Mouse (Mus musculus): ENCODE measurements around the gene Dag1. TPM values are rescaled to one million over a fixed set of nuclear protein-coding genes. Genes with fewer than 3 reads are reported as not detected.
A peak's percentile ranks its signal among the peaks of the same experiment; 100 is the strongest.

The Dag1 gene
- polyA plus RNA-seq, 1 experiment = 37.5 TPM

DNA sequence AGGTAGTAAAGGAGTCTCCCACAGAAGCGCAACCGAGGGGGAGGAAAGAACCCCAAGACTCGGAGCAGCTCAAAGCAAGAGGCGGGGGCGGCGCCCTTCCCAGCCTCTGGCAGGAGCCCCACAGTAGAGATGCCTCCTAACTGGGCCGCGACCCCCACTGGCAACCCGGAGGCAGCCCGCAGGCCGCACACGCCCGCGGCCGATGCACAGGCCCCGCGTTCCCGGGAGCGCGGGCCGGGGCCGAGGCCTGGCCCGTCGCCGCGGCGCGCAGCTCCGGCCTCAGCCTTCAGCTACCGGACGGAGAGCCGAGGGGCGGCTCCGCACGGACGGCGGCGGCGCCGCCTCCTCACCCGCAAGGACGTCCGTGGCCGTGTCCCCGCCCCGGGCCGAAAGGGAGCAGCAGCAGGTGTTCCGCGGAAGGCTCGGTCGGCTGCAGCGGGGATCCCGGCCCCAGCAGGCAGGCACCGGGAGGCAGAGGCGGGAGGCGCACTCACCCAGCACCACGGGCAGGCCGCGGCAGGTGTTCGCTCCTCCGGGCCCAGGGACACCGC, 552 bp downstream of the Dag1 start:
- H3K27ac ChIP-seq (ENCODE audit: insufficient read depth, low read depth, low read length) = peak overlapping the region; percentile 70
- H3K4me3 ChIP-seq (ENCODE audit: insufficient read depth, low read length) = peak overlapping the region; percentile 94
- TF ChIP-seq CTCF (IDR thresholded peaks at IDR 0.05; ENCODE audit: low read depth, low read length) (no peak), POLR2A (IDR thresholded peaks at IDR 0.05; ENCODE audit: borderline replicate concordance, low read depth, low read length) (no peak)
- H3K4me1 ChIP-seq (ENCODE audit: control insufficient read depth, insufficient read depth, low read length) = peaks cover 47% of the 10 kb centered on the region

DNA sequence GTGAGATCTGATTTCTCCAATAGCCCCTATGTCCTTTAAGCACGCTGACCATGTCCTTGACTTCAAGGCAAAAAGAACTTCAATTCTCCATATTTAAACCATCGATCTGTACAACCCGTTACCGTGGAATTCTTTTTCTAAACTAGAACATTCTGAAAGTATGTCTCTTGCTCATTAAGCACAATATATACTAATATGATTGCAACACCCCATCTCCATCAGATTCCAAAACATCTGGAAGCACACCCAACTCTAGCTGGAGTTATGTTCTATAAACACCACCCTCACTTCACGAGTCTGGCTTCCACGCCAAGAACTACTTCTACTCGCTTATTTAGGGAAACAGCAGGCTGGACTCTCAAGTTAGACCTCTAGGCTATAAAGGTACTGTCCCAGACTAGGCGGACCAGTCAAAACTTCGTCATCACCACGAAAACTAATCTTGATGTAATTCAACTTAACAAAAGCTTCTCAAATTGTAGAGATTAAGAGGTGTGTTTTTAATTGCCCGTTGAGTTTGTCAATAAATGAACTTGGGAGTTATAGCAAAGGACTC, 1.2 kb downstream of the Dag1 start:
- H3K4me3 ChIP-seq (ENCODE audit: insufficient read depth, low read length) = peak overlapping the region; percentile 94
- H3K4me1 ChIP-seq (ENCODE audit: control insufficient read depth, insufficient read depth, low read length) = peaks cover 52% of the 10 kb centered on the region
- no peak for TF ChIP-seq CTCF (IDR thresholded peaks at IDR 0.05; ENCODE audit: low read depth, low read length)
- TF ChIP-seq POLR2A (IDR thresholded peaks at IDR 0.05; ENCODE audit: borderline replicate concordance, low read depth, low read length) = no peak
- no peak overlapping the region for H3K27ac ChIP-seq (ENCODE audit: insufficient read depth, low read depth, low read length)

DNA sequence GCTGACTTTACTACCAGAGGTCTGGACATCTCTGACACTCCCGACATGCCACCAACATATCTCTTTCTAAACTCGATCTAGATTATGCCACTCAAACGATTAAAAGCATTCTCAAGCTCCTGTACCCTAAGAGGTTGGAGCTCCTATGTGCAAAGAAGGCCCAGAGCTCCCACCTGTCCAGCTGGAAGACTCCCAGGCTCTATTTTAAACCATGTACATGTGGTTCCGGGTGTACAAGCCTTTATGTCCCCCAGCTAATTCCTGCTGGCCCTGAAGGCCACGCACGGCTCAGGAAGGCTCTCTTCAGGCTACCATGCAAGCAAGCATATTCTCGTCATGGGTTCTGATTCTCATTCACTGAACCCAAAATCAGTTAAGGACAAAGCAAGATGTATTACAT, 1.9 kb downstream of the Dag1 start:
- TF ChIP-seq CTCF (IDR thresholded peaks at IDR 0.05; ENCODE audit: low read depth, low read length) (no peak), POLR2A (IDR thresholded peaks at IDR 0.05; ENCODE audit: borderline replicate concordance, low read depth, low read length) (no peak)
- H3K27ac ChIP-seq (ENCODE audit: insufficient read depth, low read depth, low read length) = no peak overlapping the region
- peaks cover 58% of the 10 kb centered on the region for H3K4me1 ChIP-seq (ENCODE audit: control insufficient read depth, insufficient read depth, low read length)
- no peak overlapping the region for H3K4me3 ChIP-seq (ENCODE audit: insufficient read depth, low read length)

DNA sequence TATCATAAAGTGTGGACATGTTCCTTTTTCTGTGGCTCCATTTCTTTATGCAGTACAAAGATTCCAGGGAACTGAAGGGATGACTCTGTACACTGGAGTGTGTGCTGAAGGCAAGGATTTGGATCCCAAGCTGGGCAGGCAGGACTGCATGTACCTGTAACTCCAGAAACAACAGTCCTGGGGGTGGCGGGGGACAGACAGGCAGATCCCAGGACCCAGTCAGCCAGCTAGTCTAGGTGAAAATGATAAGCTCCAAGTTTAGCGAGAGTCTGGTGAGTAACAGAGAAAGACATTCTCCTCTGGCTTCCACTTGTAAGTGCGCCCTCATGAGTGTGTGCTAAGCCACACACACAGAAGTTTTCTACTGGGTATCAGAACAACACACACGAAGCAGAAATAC, 3.2 kb downstream of the Dag1 start:
- H3K4me1 ChIP-seq (ENCODE audit: control insufficient read depth, insufficient read depth, low read length) = peaks cover 59% of the 10 kb centered on the region
- TF ChIP-seq CTCF (IDR thresholded peaks at IDR 0.05; ENCODE audit: low read depth, low read length) = no peak
- no peak for TF ChIP-seq POLR2A (IDR thresholded peaks at IDR 0.05; ENCODE audit: borderline replicate concordance, low read depth, low read length)
- H3K4me3 ChIP-seq (ENCODE audit: insufficient read depth, low read length) = no peak overlapping the region
- peak overlapping the region; percentile 82 for H3K27ac ChIP-seq (ENCODE audit: insufficient read depth, low read depth, low read length)

DNA sequence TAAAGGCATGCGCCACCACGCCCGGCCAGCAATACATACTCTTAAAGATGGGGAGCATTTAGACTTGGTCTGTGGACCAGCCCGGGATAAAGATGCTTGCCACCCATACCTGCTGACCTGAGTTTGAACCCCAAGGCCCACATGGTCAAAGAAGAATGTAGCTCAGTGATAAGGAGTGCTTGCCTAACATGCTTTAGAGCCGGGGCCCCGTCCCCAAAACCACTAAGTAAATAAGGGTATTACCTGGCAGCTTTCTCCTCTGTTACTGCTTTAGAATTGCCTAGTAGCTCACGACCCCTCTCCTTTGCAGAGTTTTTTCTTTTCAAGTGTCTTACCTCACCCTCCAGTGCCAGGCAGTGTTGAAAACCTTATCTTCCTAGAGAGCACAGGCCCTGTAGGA, 11.0 kb downstream of the Dag1 start:
- Histone ChIP-seq H3K27ac (ENCODE audit: insufficient read depth, low read depth, low read length) (no peak overlapping the region), H3K4me1 (ENCODE audit: control insufficient read depth, insufficient read depth, low read length) (peaks cover 16% of the 10 kb centered on the region), H3K4me3 (ENCODE audit: insufficient read depth, low read length) (no peak overlapping the region)
- TF ChIP-seq POLR2A (IDR thresholded peaks at IDR 0.05; ENCODE audit: borderline replicate concordance, low read depth, low read length) = no peak
- TF ChIP-seq CTCF (IDR thresholded peaks at IDR 0.05; ENCODE audit: low read depth, low read length) = no peak

DNA sequence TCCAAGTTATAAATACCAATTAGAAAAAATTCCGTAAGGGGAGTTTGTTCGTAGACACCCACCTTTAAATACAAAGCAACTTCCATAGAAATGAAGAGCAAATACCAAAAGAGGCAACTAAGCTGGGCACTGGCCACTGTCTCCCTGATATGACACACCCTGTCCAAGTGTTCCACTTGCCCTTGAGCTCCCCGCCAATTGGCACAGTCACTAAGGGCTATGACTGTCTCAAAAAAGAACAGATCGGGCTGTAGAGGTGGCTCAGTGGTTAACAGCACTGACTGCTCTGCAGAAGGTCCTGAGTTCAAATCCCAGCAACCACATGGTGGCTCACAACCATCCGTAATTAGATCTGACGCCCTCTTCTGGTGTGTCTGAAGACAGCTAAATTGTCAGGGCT, 11.9 kb downstream of the Dag1 start:
- no peak overlapping the region for H3K4me3 ChIP-seq (ENCODE audit: insufficient read depth, low read length)
- H3K4me1 ChIP-seq (ENCODE audit: control insufficient read depth, insufficient read depth, low read length) = peaks cover 8% of the 10 kb centered on the region
- H3K27ac ChIP-seq (ENCODE audit: insufficient read depth, low read depth, low read length) = no peak overlapping the region
- TF ChIP-seq CTCF (IDR thresholded peaks at IDR 0.05; ENCODE audit: low read depth, low read length) = no peak
- TF ChIP-seq POLR2A (IDR thresholded peaks at IDR 0.05; ENCODE audit: borderline replicate concordance, low read depth, low read length) = no peak

DNA sequence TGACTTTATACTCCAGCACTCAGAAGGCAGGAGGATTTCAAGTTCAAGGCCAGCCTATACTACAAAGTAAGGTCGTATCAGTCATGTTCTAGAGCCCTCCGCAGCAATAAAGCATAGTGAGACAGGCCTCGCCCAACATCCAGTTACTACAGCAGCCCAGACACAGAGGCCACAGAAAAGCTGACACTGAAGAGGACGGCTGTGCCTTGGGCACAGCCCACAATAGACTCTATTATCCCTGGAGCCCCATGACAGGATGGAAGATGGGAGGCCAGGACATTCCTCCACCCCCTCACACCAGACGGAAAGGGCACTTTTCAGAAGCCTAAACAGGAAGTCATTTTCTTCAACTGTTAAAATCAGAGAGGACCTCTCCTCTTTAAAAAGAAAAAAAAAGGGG, 14.8 kb downstream of the Dag1 start:
- Histone ChIP-seq H3K4me1 (ENCODE audit: control insufficient read depth, insufficient read depth, low read length) (no peaks in the 10 kb centered on the region), H3K27ac (ENCODE audit: insufficient read depth, low read depth, low read length) (no peak overlapping the region), H3K4me3 (ENCODE audit: insufficient read depth, low read length) (no peak overlapping the region)
- TF ChIP-seq POLR2A (IDR thresholded peaks at IDR 0.05; ENCODE audit: borderline replicate concordance, low read depth, low read length) (no peak), CTCF (IDR thresholded peaks at IDR 0.05; ENCODE audit: low read depth, low read length) (no peak)

DNA sequence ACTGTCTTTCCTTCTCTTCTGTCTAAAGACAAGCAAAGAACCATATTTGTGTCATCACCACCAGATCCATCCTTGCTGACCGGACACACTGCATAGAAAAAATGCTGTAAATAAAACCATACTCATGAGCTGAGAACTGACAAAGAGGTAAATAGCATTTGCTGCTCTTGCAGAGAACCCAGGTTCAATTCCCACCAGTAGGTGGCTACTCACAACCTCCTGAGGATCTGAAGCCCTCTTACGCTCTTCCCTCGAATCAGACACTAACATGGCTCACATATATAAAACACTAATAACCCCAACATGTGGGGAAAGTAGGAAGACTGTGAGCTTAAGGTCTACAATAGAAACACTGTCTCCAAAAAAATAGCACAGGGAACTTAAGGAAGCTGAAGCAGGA, 18.8 kb downstream of the Dag1 start:
- TF ChIP-seq CTCF (IDR thresholded peaks at IDR 0.05; ENCODE audit: low read depth, low read length) (no peak), POLR2A (IDR thresholded peaks at IDR 0.05; ENCODE audit: borderline replicate concordance, low read depth, low read length) (no peak)
- no peak overlapping the region for H3K27ac ChIP-seq (ENCODE audit: insufficient read depth, low read depth, low read length)
- H3K4me3 ChIP-seq (ENCODE audit: insufficient read depth, low read length) = no peak overlapping the region
- H3K4me1 ChIP-seq (ENCODE audit: control insufficient read depth, insufficient read depth, low read length) = no peaks in the 10 kb centered on the region

DNA sequence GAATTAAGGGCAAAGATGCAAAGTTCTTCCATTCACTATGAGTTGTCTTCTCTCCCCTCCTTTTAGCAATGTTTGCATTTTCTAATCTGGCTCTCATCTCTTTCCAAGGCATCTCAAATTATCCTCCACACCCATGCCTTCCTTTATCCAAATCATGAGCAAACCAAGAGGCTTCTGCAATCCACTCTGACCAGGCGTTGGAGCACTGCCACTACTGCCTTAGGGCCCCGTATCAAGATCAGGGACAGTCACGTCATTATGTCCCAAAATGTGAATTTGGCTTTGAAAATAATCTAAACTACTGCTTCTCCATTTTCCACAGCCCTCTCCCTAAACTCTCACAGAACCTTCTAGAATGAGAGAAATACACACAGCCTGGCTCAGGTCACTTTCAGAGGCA, 19.2 kb downstream of the Dag1 start:
- H3K4me1 ChIP-seq (ENCODE audit: control insufficient read depth, insufficient read depth, low read length) = no peaks in the 10 kb centered on the region
- TF ChIP-seq POLR2A (IDR thresholded peaks at IDR 0.05; ENCODE audit: borderline replicate concordance, low read depth, low read length) = no peak
- no peak for TF ChIP-seq CTCF (IDR thresholded peaks at IDR 0.05; ENCODE audit: low read depth, low read length)
- no peak overlapping the region for H3K4me3 ChIP-seq (ENCODE audit: insufficient read depth, low read length)
- H3K27ac ChIP-seq (ENCODE audit: insufficient read depth, low read depth, low read length) = no peak overlapping the region

DNA sequence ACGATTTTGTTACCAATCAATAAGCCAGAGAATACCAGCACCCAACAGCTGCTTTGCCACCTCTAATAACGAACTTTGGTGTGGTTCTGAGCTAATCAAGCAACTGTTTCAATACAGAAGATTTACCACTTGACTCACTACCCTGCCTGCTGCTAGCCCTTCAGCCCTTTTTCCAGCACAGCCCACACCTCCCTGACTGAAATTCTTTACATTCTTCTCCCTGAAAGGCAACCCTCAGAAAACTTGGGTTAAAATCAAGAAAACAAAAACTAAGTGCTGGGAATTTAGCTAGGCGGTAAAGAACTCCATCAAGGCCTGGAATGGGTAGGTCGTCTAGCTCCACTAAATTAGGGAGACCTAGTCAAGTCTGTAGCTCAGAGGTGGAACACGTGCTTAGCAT, 23.8 kb downstream of the Dag1 start:
- no peak for TF ChIP-seq CTCF (IDR thresholded peaks at IDR 0.05; ENCODE audit: low read depth, low read length)
- TF ChIP-seq POLR2A (IDR thresholded peaks at IDR 0.05; ENCODE audit: borderline replicate concordance, low read depth, low read length) = no peak
- H3K4me3 ChIP-seq (ENCODE audit: insufficient read depth, low read length) = no peak overlapping the region
- H3K4me1 ChIP-seq (ENCODE audit: control insufficient read depth, insufficient read depth, low read length) = peaks cover 3% of the 10 kb centered on the region; the same call in 1 of the 2 replicates
- H3K27ac ChIP-seq (ENCODE audit: insufficient read depth, low read depth, low read length) = no peak overlapping the region
